Mouse (Mus musculus): ENCODE data around the gene Sh3bp2.

DNA sequence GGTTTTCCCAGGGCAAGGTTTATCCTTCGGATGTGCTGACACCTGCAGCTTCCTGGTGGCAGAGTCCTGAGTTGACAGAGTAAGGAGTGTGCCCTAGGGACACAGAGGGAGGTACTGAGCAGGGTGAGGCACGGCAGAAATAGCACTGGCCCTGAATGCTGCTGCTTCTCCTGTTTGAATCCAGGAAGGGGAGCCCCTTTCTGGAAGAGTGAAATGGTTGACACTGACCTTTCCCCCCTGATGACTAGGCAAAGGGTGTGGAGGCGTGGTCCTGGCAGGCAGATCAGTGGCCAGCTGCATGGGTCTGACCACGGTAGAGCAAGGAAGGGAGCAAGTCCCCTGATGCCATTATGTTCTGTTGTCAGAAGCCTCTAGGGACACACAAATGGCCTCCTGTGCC lies 5.0 kb downstream of the Sh3bp2 start:
- TF ChIP-seq CEBPB (IDR thresholded peaks at IDR 0.05; ENCODE audit: insufficient read depth, poor library complexity, severe bottlenecking) (no peak), POLR2A (IDR thresholded peaks at IDR 0.05; ENCODE audit: insufficient read length, low read depth) (no peak), MAX (IDR thresholded peaks at IDR 0.05; ENCODE audit: low read depth) (no peak), MYOD1 (IDR thresholded peaks at IDR 0.05; ENCODE audit: control insufficient read depth in 1 of 3, insufficient read length in 2 of 3, low read depth in 2 of 3) (peak in 1 of 3 experiments; percentile 72), TCF12 (IDR thresholded peaks at IDR 0.05; ENCODE audit: insufficient read depth, poor library complexity, severe bottlenecking) (no peak), USF1 (IDR thresholded peaks at IDR 0.05; ENCODE audit: low read depth) (no peak), SRF (IDR thresholded peaks at IDR 0.05; ENCODE audit: control insufficient read depth, insufficient read length, low read depth) (no peak), POLR2AphosphoS2 (IDR thresholded peaks at IDR 0.05; ENCODE audit: insufficient read length, low read depth) (no peak), E2F4 (IDR thresholded peaks at IDR 0.05; ENCODE audit: insufficient read depth) (no peak), TCF3 (IDR thresholded peaks at IDR 0.05; ENCODE audit: insufficient read length, low read depth) (no peak), MYOG (IDR thresholded peaks at IDR 0.05; ENCODE audit: control insufficient read depth in 1 of 3, insufficient read depth in 1 of 3, insufficient read length in 2 of 3, low read depth in 2 of 3) (peak in 1 of 3 experiments; percentile 48), REST (IDR thresholded peaks at IDR 0.05; ENCODE audit: insufficient read depth, insufficient read length) (no peak)
